Mouse (Mus musculus) limb, embryonic 13.5 days (tissue): ENCODE results near the gene Dynlt1b. TPM values are rescaled to one million over a fixed set of nuclear protein-coding genes. Genes with fewer than 3 reads are reported as not detected.
"Not testable (repeated sequence)": the region's sequence is repeated elsewhere in the genome, so short reads cannot be mapped to it uniquely, and the experiment has no call there.

Source experiments
- ATAC-seq: fragments of 200-750 bp; cut with Nextera tagmentation; 2 replicates; pipeline ENCODE4 v1.8.0; 2017; ENCODE audit warnings: low read depth, moderate number of reproducible peaks, moderate TSS enrichment; ENCODE audit not compliant: low FRiP score
- H3K27ac ChIP-seq: fragments of 300-500 bp; sonication (generic); 2 replicates; pipeline ENCODE4 v1.5.1; 2015; ENCODE audit warnings: inconsistent platforms, mild to moderate bottlenecking, moderate library complexity
- H3K27me3 ChIP-seq: fragments of 300-500 bp; sonication (generic); 2 replicates; pipeline ENCODE4 v1.6.1; 2015; ENCODE audit warnings: mild to moderate bottlenecking, inconsistent platforms
- H3K36me3 ChIP-seq: fragments of 300-500 bp; sonication (generic); 2 replicates; pipeline ENCODE4 v1.6.1; 2015; ENCODE audit warnings: inconsistent platforms, mild to moderate bottlenecking, moderate library complexity
- H3K4me1 ChIP-seq: fragments of 300-500 bp; sonication (generic); 2 replicates; pipeline ENCODE4 v1.6.1; 2015; ENCODE audit warnings: inconsistent platforms
- H3K4me2 ChIP-seq: fragments of 300-500 bp; sonication (generic); replicated peaks from 2 replicates; pipeline ENCODE4 v1.6.1; 2015; ENCODE audit warnings: inconsistent platforms, mild to moderate bottlenecking, moderate library complexity
- H3K4me3 ChIP-seq: fragments of 300-500 bp; sonication (generic); 2 replicates; pipeline ENCODE4 v1.5.1; 2015; ENCODE audit warnings: moderate library complexity, mild to moderate bottlenecking, inconsistent platforms
- H3K9ac ChIP-seq: fragments of 300-500 bp; sonication (generic); 2 replicates; pipeline ENCODE4 v1.6.1; 2015; ENCODE audit warnings: mild to moderate bottlenecking, inconsistent platforms
- H3K9me3 ChIP-seq: fragments of 300-500 bp; sonication (generic); 2 replicates; pipeline ENCODE4 v1.6.1; 2016; ENCODE audit warnings: inconsistent platforms
- WGBS: fragments of 180-500 bp; shearing (Covaris S2); methylation state at CpG from one replicate; pipeline ENCODE4 v1.1.7; 2015; 5-methylcytosine and 5-hydroxymethylcytosine counted together
- polyA plus RNA-seq: library from polyadenylated mRNA; unstranded; fragments of >200 nt; fragmentation: Nextera tagmentation; extraction: Ambion mirVana; gene quantifications from 2 replicates; pipeline ENCODE4 v1.2.1, GENCODE M21; 2015

The Dynlt1b gene
- polyA plus RNA-seq, 1 experiment from 2014 or later: 478 TPM

GRCm38 (mm10) chr17:6426869-6427268 is 3.0 kb upstream of the Dynlt1b start:
- not testable (repeated sequence) for ATAC-seq, H3K9me3 ChIP-seq, H3K9ac ChIP-seq, H3K36me3 ChIP-seq, H3K27ac ChIP-seq, H3K4me2 ChIP-seq, H3K4me1 ChIP-seq, H3K27me3 ChIP-seq, H3K4me3 ChIP-seq
- 77% methylated on average over 6 of the region's 8 CpGs for WGBS

DNA sequence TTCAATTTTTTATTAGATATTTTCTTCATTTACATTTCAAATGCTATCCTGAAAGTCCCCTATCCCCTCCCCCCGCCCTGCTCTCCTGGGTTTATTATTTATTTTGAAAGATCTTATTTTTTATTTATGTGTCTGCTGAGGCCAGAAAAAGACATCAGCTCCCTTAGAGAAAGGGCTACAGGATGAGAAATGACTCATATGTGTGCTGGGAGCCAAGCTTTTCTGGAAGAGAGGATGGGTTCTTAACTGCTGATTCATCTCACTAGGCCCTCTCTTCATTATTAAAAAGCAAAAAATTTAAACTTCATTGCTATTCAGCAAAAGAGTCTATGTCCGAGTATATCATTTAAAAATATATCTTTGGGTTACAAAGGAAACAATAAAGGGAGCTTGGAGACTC is 986 bp upstream of the Dynlt1b start:
- H3K9ac ChIP-seq, H3K4me1 ChIP-seq, H3K4me3 ChIP-seq, H3K9me3 ChIP-seq, H3K27ac ChIP-seq, ATAC-seq, H3K4me2 ChIP-seq, H3K27me3 ChIP-seq: not testable (repeated sequence)
- peaks cover 13% of the 10 kb centered on the region for H3K36me3 ChIP-seq
- WGBS: 83% methylated on average over 2 of the region's 2 CpGs

- not testable (repeated sequence) for ATAC-seq, H3K27ac ChIP-seq
- 10% methylated on average over 9 of the region's 9 CpGs for WGBS
Observed at GRCm38 (mm10) chr17:6430410-6431001, 594 bp downstream of the Dynlt1b start.

GRCm38 (mm10) chr17:6432456-6432855 is 2.5 kb downstream of the Dynlt1b start:
- not testable (repeated sequence) for H3K27ac ChIP-seq, H3K27me3 ChIP-seq, H3K4me2 ChIP-seq, H3K4me1 ChIP-seq, ATAC-seq, H3K4me3 ChIP-seq, H3K9ac ChIP-seq, H3K9me3 ChIP-seq
- H3K36me3 ChIP-seq: peaks cover 18% of the 10 kb centered on the region
- WGBS: 91% methylated on average over 3 of the region's 4 CpGs

More at GRCm38 (mm10) chr17:6430410-6431001, 594 bp downstream of the Dynlt1b start:
- not testable (repeated sequence) for H3K4me1 ChIP-seq, H3K27me3 ChIP-seq, H3K9me3 ChIP-seq
- H3K36me3 ChIP-seq: peaks cover 14% of the 10 kb centered on the region
- H3K4me3 ChIP-seq: peak overlapping the region; percentile 44
- peak overlapping the region; percentile 60 for H3K9ac ChIP-seq
- H3K4me2 ChIP-seq: peak overlapping the region; percentile 64

- H3K4me2 ChIP-seq, H3K9me3 ChIP-seq, H3K27ac ChIP-seq, H3K4me3 ChIP-seq, ATAC-seq, H3K27me3 ChIP-seq, H3K9ac ChIP-seq, H3K4me1 ChIP-seq: not testable (repeated sequence)
- 79% methylated on average over 3 of the region's 3 CpGs for WGBS
- H3K36me3 ChIP-seq: peaks cover 21% of the 10 kb centered on the region
Observed at GRCm38 (mm10) chr17:6433691-6434090, 3.8 kb downstream of the Dynlt1b start.

- H3K9me3 ChIP-seq, H3K4me3 ChIP-seq, H3K27me3 ChIP-seq, H3K27ac ChIP-seq, H3K4me1 ChIP-seq, ATAC-seq, H3K4me2 ChIP-seq, H3K9ac ChIP-seq: not testable (repeated sequence)
- peaks cover 44% of the 10 kb centered on the region for H3K36me3 ChIP-seq
- WGBS: 80% methylated on average over 6 of the region's 6 CpGs
Observed at GRCm38 (mm10) chr17:6438080-6438479, 8.2 kb downstream of the Dynlt1b start.

DNA sequence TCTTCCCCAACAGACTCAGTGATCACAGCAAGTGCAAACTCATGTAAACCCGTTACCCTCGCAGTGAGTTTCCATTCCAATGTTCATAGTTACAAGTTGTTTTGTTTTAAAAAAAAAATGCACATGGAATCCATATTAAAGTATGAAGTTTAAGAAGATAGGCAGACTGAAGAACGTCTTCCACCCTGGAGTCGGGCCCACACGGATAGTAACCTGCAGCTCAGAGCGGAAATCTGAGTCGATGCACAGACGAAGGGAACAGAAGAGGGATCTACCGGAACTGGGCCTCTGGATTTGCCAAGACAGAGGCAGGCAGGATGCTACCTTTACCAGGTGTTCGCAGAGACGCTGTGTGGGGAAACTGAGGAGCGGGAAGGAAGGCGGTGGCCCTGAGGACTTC is 10.0 kb downstream of the Dynlt1b start:
- peaks cover 37% of the 10 kb centered on the region for H3K36me3 ChIP-seq
- not testable (repeated sequence) for H3K9ac ChIP-seq, H3K9me3 ChIP-seq, H3K27ac ChIP-seq, H3K4me1 ChIP-seq, H3K4me2 ChIP-seq, ATAC-seq, H3K4me3 ChIP-seq, H3K27me3 ChIP-seq
- WGBS: 94% methylated on average over 9 of the region's 13 CpGs

GRCm38 (mm10) chr17:6440493-6441077 is 10.7 kb downstream of the Dynlt1b start:
- peaks cover 37% of the 10 kb centered on the region for H3K36me3 ChIP-seq
- not testable (repeated sequence) for H3K4me1 ChIP-seq, H3K27me3 ChIP-seq, H3K9ac ChIP-seq, H3K27ac ChIP-seq, H3K4me2 ChIP-seq, H3K4me3 ChIP-seq, H3K9me3 ChIP-seq, ATAC-seq
- WGBS: 93% methylated on average over 13 of the region's 13 CpGs

- not testable (repeated sequence) for H3K4me2 ChIP-seq, H3K27me3 ChIP-seq, H3K9me3 ChIP-seq, H3K9ac ChIP-seq, H3K4me3 ChIP-seq, H3K4me1 ChIP-seq, ATAC-seq, H3K27ac ChIP-seq
- 96% methylated on average over 5 of the region's 5 CpGs for WGBS
- peaks cover 37% of the 10 kb centered on the region for H3K36me3 ChIP-seq
Observed at GRCm38 (mm10) chr17:6441254-6441653, 11.3 kb downstream of the Dynlt1b start.

DNA sequence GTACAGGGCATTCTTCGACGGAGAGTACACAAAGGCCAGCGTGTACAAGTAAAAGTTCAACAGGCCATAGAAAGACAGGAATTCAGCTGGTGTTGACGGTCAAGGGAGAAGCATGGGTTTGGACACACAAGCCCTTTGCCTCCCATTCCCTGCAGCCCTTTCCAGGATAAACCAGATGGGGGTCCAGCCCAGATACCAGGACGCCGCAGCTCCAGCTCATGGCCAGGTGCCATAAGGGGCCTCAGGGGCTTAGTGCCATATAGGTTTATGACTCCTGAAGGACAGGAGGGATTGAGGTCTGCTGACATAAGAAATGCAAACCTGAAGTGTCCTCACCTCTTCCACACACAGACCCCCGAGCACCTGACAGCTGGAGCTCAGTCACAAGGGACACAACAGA is 12.6 kb downstream of the Dynlt1b start:
- H3K4me3 ChIP-seq, H3K9ac ChIP-seq, H3K9me3 ChIP-seq, H3K4me1 ChIP-seq, H3K27ac ChIP-seq, ATAC-seq, H3K27me3 ChIP-seq, H3K4me2 ChIP-seq: not testable (repeated sequence)
- 94% methylated on average over 6 of the region's 7 CpGs for WGBS
- H3K36me3 ChIP-seq: peaks cover 34% of the 10 kb centered on the region

DNA sequence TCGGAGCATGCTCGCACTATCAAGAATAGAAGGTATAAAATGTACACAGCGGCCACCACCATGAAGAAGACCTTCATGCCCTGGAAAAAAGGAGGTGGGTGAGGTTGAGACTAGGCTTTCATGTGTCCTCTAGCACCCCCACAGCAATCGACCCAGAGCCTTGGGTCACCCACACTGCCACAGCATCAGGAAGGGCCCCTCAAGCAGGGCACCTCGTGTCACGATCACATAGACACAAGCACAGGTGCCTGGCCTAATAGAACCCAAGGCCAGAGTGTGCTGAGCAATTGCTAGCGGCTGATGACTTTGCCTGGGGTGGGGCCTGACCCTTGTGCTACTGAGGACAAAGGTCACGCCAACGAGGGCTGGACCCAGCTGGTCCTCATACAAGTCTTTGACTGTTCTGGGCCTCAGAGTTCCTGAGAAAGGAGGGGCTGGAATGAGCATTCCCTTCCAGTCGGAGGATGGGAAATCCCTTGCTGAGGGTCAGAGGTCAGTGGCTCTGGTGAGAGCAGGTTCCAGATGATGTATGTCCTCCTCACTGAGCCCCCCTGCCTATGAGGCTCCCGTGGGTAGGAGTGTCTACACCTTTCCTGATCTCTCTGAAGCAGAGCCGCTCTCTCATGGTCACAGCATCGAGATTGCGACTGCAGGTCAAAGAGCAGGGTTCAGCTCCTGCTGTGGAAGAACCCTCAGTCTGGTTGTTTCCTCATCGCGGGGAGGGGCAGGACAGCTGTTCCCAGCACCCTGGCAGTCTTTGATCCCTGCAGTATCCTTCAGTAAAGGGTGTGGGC is 16.1 kb downstream of the Dynlt1b start:
- H3K4me2 ChIP-seq, ATAC-seq, H3K27ac ChIP-seq, H3K4me1 ChIP-seq, H3K4me3 ChIP-seq, H3K27me3 ChIP-seq, H3K9me3 ChIP-seq, H3K9ac ChIP-seq: not testable (repeated sequence)
- H3K36me3 ChIP-seq: peaks cover 22% of the 10 kb centered on the region
- 52% methylated on average over 12 of the region's 16 CpGs for WGBS

DNA sequence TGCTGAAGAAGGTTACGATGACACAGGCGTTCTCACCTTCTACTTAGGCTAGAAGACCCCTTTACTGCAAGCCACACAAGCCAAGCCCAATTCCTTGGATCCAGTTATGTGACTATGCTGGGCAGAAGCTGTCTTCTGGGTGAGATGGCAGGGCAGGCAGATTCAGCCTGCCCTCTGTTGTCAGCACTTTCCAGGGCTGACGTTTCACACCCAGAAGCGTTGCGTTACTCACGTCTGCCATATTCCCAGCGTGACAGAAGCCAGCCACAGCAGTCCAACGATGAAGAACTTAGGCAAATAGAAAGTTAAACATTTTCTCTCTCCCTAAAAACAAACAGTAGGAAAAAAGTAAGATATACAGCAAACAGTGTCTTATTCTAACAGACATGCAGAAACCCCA is 18.4 kb downstream of the Dynlt1b start:
- peaks cover 13% of the 10 kb centered on the region for H3K36me3 ChIP-seq
- not testable (repeated sequence) for H3K4me1 ChIP-seq, H3K4me2 ChIP-seq, ATAC-seq, H3K27ac ChIP-seq, H3K4me3 ChIP-seq, H3K9me3 ChIP-seq, H3K27me3 ChIP-seq, H3K9ac ChIP-seq
- WGBS: 88% methylated on average over 8 of the region's 8 CpGs
